Mouse (Mus musculus): ENCODE measurements at regions not wholly inside any gene's neighbourhood (a gene's known extent, or its start where the extent isn't known, plus 50 kb on each side); places are given as distances from the start of the nearest gene placed in this dataset.

DNA sequence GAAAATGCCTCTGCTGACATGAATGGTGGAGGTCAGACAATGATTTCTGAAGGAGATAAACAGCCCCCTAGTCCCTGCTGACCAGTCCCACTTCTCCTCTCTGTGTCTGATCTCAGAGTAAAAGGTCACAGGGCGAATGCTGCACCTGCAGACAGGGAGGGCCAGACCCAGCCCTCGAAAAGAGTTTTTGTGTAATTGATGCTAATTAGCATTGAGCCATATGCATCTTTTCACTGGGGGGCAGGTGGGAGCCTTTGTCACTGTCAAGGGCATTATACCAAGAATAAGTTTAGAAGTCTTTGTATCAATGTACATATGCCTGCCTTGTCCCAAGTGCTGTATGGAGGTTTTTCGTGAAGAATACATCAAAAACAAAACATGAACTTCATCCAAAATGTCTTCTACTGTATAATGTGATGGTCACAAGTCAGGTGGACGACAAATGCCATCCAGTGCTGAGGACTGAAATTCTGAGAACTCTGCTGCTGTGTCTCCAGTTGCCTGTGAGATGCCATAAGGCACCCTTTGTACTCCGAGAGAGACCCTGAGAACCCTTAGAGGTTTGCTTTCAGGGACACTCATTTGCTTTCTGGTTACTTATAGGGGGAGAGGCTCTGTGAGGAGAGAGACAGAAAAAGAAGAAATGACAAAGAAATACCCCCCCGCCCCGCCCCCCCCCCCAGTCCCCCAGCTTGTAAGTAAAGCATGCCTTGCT, 528.5 kb upstream of the Marcks start:
- H3K4me3 ChIP-seq: no peak overlapping the region
- H3K27me3 ChIP-seq (ENCODE audit: control insufficient read depth, insufficient read depth, insufficient read length): no peaks in the 10 kb centered on the region
- no peaks in the 10 kb centered on the region for H3K79me2 ChIP-seq (ENCODE audit: control insufficient read depth, insufficient read depth)
- TF ChIP-seq MAX (IDR thresholded peaks at IDR 0.05; ENCODE audit: low read depth) (no peak), USF1 (IDR thresholded peaks at IDR 0.05; ENCODE audit: low read depth) (no peak), POLR2A (IDR thresholded peaks at IDR 0.05; ENCODE audit: insufficient read length, low read depth) (no peak)
- no peak overlapping the region for H3K4me2 ChIP-seq (ENCODE audit: low read depth)
- H3ac ChIP-seq (ENCODE audit: control insufficient read depth, insufficient read length): no peak overlapping the region
- H3K36me3 ChIP-seq (ENCODE audit: control insufficient read depth, insufficient read depth): no peaks in the 10 kb centered on the region

DNA sequence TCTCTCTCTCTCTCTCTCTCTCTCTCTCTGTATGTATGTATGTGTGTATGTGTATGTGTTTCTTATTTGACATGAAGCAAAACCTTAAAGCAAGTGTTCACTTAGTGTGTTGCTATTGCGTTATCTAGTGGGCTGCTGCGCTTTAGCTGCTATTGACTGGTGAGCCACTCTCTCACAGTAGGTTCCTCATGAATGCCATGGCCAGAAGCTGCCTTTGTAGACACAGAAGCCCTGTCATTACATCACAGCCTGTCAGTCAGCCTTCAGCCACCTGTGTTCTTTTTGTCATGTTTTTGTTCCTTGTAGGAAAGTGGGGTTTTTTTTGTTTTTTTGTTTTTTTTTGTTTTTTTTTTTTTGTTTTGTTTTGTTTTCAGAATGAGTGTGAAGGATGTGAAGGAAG, 527.8 kb upstream of the Marcks start:
- Histone ChIP-seq H3K36me3 (ENCODE audit: control insufficient read depth, insufficient read depth) (no peaks in the 10 kb centered on the region), H3K4me2 (ENCODE audit: low read depth) (no peak overlapping the region), H3ac (ENCODE audit: control insufficient read depth, insufficient read length) (no peak overlapping the region), H3K79me2 (ENCODE audit: control insufficient read depth, insufficient read depth) (no peaks in the 10 kb centered on the region), H3K4me3 (no peak overlapping the region), H3K27me3 (ENCODE audit: control insufficient read depth, insufficient read depth, insufficient read length) (no peaks in the 10 kb centered on the region)
- no peak for TF ChIP-seq MYOG (IDR thresholded peaks at IDR 0.05; ENCODE audit: control insufficient read depth in 1 of 3, insufficient read depth in 1 of 3, insufficient read length in 2 of 3, low read depth in 2 of 3)
- no peak for TF ChIP-seq SRF (IDR thresholded peaks at IDR 0.05; ENCODE audit: control insufficient read depth, insufficient read length, low read depth)
- TF ChIP-seq USF1 (IDR thresholded peaks at IDR 0.05; ENCODE audit: low read depth): no peak
- TF ChIP-seq REST (IDR thresholded peaks at IDR 0.05; ENCODE audit: insufficient read depth, insufficient read length): no peak
- no peak for TF ChIP-seq POLR2A (IDR thresholded peaks at IDR 0.05; ENCODE audit: insufficient read length, low read depth)
- TF ChIP-seq E2F4 (IDR thresholded peaks at IDR 0.05; ENCODE audit: insufficient read depth): no peak
- no peak for TF ChIP-seq POLR2AphosphoS2 (IDR thresholded peaks at IDR 0.05; ENCODE audit: insufficient read length, low read depth)

DNA sequence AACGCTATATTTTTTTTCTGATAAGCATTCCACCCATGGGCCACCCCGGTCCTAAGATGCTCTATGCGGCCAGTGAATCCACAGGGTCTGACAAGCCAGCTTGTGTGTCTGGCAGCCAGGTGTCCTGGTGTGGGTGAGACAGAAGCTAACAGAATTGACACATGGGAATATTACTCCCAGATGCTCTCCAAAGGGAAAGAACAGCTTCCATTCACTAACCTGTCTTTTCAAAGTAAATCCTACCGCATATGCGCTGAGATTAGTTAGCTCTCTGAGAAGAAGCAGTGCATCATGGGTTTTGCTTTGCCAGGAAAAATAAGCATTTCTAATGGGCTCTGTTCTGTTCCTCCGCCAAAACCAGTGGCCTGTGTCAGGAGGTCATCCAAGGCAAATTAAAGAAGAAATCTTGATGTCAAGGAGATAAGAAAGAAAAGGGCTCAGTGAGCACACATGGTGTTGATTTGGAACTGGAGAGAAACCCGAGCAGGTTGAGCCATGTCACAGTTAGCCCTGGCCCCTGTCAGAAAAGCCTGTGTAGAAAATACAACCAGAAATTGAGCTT, 498.4 kb upstream of the Marcks start:
- Histone ChIP-seq H3ac (ENCODE audit: control insufficient read depth, insufficient read length) (no peak overlapping the region), H3K4me2 (ENCODE audit: low read depth) (no peak overlapping the region), H3K79me2 (ENCODE audit: control insufficient read depth, insufficient read depth) (no peaks in the 10 kb centered on the region), H3K36me3 (ENCODE audit: control insufficient read depth, insufficient read depth) (no peaks in the 10 kb centered on the region), H3K4me3 (no peak overlapping the region), H3K27me3 (ENCODE audit: control insufficient read depth, insufficient read depth, insufficient read length) (no peaks in the 10 kb centered on the region)
- no peak for TF ChIP-seq MYOD1 (IDR thresholded peaks at IDR 0.05; ENCODE audit: control insufficient read depth in 1 of 3, insufficient read length in 2 of 3, low read depth in 2 of 3)
- no peak for TF ChIP-seq CEBPB (IDR thresholded peaks at IDR 0.05; ENCODE audit: insufficient read depth, poor library complexity, severe bottlenecking)
- TF ChIP-seq MYOG (IDR thresholded peaks at IDR 0.05; ENCODE audit: control insufficient read depth in 1 of 3, insufficient read depth in 1 of 3, insufficient read length in 2 of 3, low read depth in 2 of 3): no peak
- no peak for TF ChIP-seq TCF3 (IDR thresholded peaks at IDR 0.05; ENCODE audit: insufficient read length, low read depth)
- no peak for TF ChIP-seq POLR2AphosphoS2 (IDR thresholded peaks at IDR 0.05; ENCODE audit: insufficient read length, low read depth)
- no peak for TF ChIP-seq TCF12 (IDR thresholded peaks at IDR 0.05; ENCODE audit: insufficient read depth, poor library complexity, severe bottlenecking)
- TF ChIP-seq USF1 (IDR thresholded peaks at IDR 0.05; ENCODE audit: low read depth): no peak
- TF ChIP-seq REST (IDR thresholded peaks at IDR 0.05; ENCODE audit: insufficient read depth, insufficient read length): no peak
- no peak for TF ChIP-seq MAX (IDR thresholded peaks at IDR 0.05; ENCODE audit: low read depth)
- TF ChIP-seq POLR2A (IDR thresholded peaks at IDR 0.05; ENCODE audit: insufficient read length, low read depth): no peak
- TF ChIP-seq SRF (IDR thresholded peaks at IDR 0.05; ENCODE audit: control insufficient read depth, insufficient read length, low read depth): no peak

DNA sequence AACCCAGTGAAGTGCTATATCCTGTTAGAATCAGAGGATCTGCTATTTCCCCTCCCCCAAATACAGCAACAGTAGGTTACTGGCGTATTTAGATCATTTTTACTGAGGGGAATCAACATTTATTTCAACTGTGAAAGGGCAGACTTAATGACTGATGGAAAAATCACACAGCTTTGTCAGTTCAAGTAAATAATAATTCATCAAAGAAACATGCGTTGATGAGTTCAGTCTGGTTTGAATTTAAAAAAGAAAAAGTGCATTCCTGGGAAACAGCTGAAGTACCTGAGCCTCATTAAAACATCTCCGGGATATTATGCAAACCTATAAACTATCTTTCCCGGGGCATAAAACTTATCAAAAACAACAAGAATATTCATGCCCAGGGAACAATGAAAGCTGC, 497.7 kb upstream of the Marcks start:
- Histone ChIP-seq H3K4me3 (no peak overlapping the region), H3K36me3 (ENCODE audit: control insufficient read depth, insufficient read depth) (no peaks in the 10 kb centered on the region), H3ac (ENCODE audit: control insufficient read depth, insufficient read length) (no peak overlapping the region), H3K27me3 (ENCODE audit: control insufficient read depth, insufficient read depth, insufficient read length) (no peaks in the 10 kb centered on the region), H3K4me2 (ENCODE audit: low read depth) (no peak overlapping the region), H3K79me2 (ENCODE audit: control insufficient read depth, insufficient read depth) (no peaks in the 10 kb centered on the region)
- TF ChIP-seq TCF3 (IDR thresholded peaks at IDR 0.05; ENCODE audit: insufficient read length, low read depth) (no peak), TCF12 (IDR thresholded peaks at IDR 0.05; ENCODE audit: insufficient read depth, poor library complexity, severe bottlenecking) (no peak), POLR2A (IDR thresholded peaks at IDR 0.05; ENCODE audit: insufficient read length, low read depth) (no peak), E2F4 (IDR thresholded peaks at IDR 0.05; ENCODE audit: insufficient read depth) (no peak), SRF (IDR thresholded peaks at IDR 0.05; ENCODE audit: control insufficient read depth, insufficient read length, low read depth) (no peak), MAX (IDR thresholded peaks at IDR 0.05; ENCODE audit: low read depth) (no peak), CEBPB (IDR thresholded peaks at IDR 0.05; ENCODE audit: insufficient read depth, poor library complexity, severe bottlenecking) (no peak), MYOG (IDR thresholded peaks at IDR 0.05; ENCODE audit: control insufficient read depth in 1 of 3, insufficient read depth in 1 of 3, insufficient read length in 2 of 3, low read depth in 2 of 3) (no peak), POLR2AphosphoS2 (IDR thresholded peaks at IDR 0.05; ENCODE audit: insufficient read length, low read depth) (no peak), USF1 (IDR thresholded peaks at IDR 0.05; ENCODE audit: low read depth) (no peak), REST (IDR thresholded peaks at IDR 0.05; ENCODE audit: insufficient read depth, insufficient read length) (no peak), MYOD1 (IDR thresholded peaks at IDR 0.05; ENCODE audit: control insufficient read depth in 1 of 3, insufficient read length in 2 of 3, low read depth in 2 of 3) (no peak)

DNA sequence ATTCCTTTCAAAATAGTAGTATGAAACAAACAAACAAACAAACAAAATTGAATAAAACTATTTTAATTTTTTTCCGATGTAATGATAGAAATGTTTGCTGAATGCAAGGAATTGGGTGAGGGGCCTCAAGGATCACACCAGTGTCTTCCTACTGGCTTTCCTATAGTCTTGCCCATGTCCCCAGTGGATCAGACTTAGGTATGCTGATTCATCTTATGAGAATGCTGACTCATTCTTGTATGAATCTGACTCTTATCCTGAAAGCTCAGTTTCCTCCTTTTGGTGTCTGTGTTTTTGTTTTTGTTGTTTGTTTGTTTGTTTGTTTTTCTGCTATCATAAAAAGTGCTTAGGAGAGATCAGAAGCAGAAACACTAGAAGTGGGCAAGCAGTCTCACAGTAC, 491.7 kb upstream of the Marcks start:
- no peaks in the 10 kb centered on the region for H3K36me3 ChIP-seq (ENCODE audit: control insufficient read depth, insufficient read depth)
- H3K27me3 ChIP-seq (ENCODE audit: control insufficient read depth, insufficient read depth, insufficient read length): no peaks in the 10 kb centered on the region
- no peak overlapping the region for H3K4me2 ChIP-seq (ENCODE audit: low read depth)
- H3K4me3 ChIP-seq: no peak overlapping the region
- H3ac ChIP-seq (ENCODE audit: control insufficient read depth, insufficient read length): no peak overlapping the region
- H3K79me2 ChIP-seq (ENCODE audit: control insufficient read depth, insufficient read depth): no peaks in the 10 kb centered on the region
- TF ChIP-seq E2F4 (IDR thresholded peaks at IDR 0.05; ENCODE audit: insufficient read depth) (no peak), TCF3 (IDR thresholded peaks at IDR 0.05; ENCODE audit: insufficient read length, low read depth) (no peak), TCF12 (IDR thresholded peaks at IDR 0.05; ENCODE audit: insufficient read depth, poor library complexity, severe bottlenecking) (no peak), USF1 (IDR thresholded peaks at IDR 0.05; ENCODE audit: low read depth) (no peak), POLR2AphosphoS2 (IDR thresholded peaks at IDR 0.05; ENCODE audit: insufficient read length, low read depth) (no peak)

All from myocyte (in vitro differentiated cells).